Mouse (Mus musculus) spleen, postnatal 4 days (tissue): ENCODE measurements around the gene Gm28434.

Source experiments
- DNase-seq, 2 experiments: peaks; one replicate each; pipeline ENCODE4 v3.0.0; 2022; ENCODE audit warnings: low spot score in 2 of 2

The Gm28434 gene

DNA sequence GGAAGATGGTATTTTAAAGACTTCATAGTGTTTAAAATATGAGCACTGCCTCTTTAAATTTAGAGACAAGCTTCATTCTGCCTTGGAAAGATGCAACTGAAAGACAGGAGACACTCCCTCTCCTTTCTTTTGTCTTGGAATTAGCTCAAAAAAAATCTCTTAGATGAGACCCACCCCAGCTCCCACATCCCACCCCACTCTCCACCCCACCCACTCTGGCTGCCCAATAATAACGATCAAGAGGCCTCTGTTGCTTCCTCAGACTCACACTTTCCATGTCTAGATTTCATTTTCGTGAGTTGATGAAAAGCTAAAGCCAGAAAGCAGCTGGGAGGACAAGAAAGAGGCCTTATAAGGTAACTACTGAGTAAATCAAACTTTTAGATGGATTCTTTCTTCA lies at the start of gene Gm28434, which contains the start of gene 2310003L06Rik:
Gene Gm28434 (plus strand): TSS at position 317 of the 400 bp plus-strand sequence.
Gene 2310003L06Rik (plus strand): TSS at position 259 of the 400 bp plus-strand sequence.
- no peak for DNase-seq

DNA sequence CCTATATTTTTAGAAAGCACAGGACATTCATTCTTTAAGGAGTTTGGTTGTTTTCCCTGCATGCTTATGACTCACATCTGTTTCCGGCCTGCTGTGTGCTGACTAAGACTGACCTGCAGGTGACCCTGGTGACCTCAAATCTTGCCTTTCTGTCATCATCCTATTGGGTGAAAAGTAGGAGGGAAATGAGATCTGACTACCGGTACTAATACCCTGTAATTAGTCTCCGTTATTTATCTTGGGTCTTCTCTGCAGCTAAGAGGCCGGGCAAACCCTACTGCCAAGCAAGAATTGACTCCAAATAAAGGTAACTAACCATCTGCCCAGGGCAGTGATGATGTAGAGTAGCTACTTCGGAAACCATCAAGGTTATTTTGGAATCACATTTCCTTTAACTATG lies 43.9 kb upstream of the Gm28434 start, which contains the start of gene Csn3:
Gene Csn3 (plus strand): TSS at position 208 of the 400 bp plus-strand sequence.
- DNase-seq: no peak

DNA sequence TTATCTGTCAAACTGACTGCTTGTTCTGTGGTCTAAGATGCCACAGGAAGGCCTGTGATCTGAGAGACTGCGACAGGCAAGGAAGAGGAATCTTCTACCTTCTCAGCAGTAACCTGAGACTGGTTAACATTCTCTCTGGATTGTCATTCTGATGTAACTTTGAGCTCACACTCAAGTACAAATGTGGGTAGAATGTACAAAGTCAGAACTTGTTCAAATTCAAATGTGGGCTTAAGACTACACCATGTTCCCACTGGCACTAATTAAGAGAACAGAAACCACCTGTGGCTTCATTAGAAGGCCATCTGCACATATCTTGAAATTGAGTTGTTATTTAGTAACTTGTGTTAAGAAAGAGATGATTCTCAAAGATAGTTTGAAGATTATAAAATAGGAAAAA lies 37.7 kb upstream of the Gm28434 start:
- DNase-seq: no peak

- DNase-seq: no peak
These were observed 28.6 kb upstream of the Gm28434 start for GRCm38 (mm10) chr5:87940752-87941151.

GRCm38 (mm10) chr5:87942515-87942914 lies 26.8 kb upstream of the Gm28434 start:
- no peak for DNase-seq

DNA sequence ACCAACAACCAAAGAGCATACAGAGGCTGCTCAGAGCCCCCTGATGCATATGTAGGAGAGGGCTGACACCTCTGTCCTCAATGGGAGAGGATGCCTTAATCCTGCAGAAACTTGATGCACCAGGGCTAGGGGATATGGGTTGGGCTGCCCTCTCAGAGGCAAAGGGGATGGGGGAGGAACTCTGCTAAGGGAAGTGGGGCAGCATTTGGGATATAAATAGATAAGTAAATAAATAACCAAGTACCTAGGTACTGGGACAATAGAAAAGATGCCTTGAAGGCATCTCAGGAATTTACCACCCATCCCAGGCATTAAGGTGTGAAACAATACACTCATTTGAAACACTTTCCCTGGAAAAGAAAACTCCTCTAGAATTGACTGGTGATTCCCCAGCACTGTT lies 17.5 kb upstream of the Gm28434 start:
- no peak for DNase-seq

GRCm38 (mm10) chr5:87979139-87979538 lies 9.8 kb downstream of the Gm28434 start, which contains the start of gene Cabs1:
Gene Cabs1, plus strand, starts transcription at chr5:87979439.
- DNase-seq: no peak

- DNase-seq: no peak
These were observed 13.3 kb downstream of the Gm28434 start for GRCm38 (mm10) chr5:87982468-87983214.

DNA sequence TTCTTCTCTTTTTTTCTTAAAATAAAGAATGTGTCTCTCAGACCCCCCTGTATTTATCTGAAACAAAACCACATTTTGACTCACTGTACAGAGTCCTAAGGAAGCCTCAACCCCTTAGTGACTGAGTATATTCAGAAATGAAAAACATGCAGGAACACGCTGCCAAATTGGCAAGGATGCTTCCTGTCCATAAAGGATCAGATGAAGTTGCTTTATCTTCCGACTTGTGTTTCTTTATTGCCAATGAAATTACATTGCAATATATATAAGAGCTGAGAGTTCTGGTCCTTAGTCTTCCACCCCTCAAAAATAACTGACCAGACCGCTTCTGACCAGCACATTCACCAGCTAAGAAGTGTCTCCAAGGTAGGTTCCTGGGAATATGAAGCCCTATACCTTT lies 32.9 kb downstream of the Gm28434 start, which contains the start of gene Smr3a:
Gene Smr3a (plus strand): TSS at position 301 of the 400 bp plus-strand sequence.
- DNase-seq: no peak

GRCm38 (mm10) chr5:88005241-88005640 lies 35.9 kb downstream of the Gm28434 start:
- DNase-seq: no peak
